Mouse (Mus musculus) limb, embryonic 11.5 days (tissue): ENCODE measurements around the gene Rffl. TPM values are rescaled to one million over a fixed set of nuclear protein-coding genes. Genes with fewer than 3 reads are reported as not detected.

Source experiments
- ATAC-seq: fragments of 200-750 bp; cut with Nextera tagmentation; 2 replicates; pipeline ENCODE4 v1.8.0; 2017; ENCODE audit warnings: low read depth; ENCODE audit not compliant: insufficient number of reproducible peaks, low FRiP score, low TSS enrichment
- DNase-seq: peaks from one replicate; pipeline ENCODE4 v3.0.0-alpha.2; 2015; ENCODE audit warnings: low spot score
- H3K27ac ChIP-seq: fragments of 300-500 bp; sonication (generic); replicated peaks from 2 replicates; pipeline ENCODE4 v1.5.1; 2014; ENCODE audit warnings: low read depth, mild to moderate bottlenecking, low read length
- H3K27me3 ChIP-seq: fragments of 300-500 bp; sonication (generic); 2 replicates; pipeline ENCODE4 v1.6.1; 2014; ENCODE audit warnings: mild to moderate bottlenecking, low read length, mixed read lengths; ENCODE audit not compliant: control insufficient read depth, insufficient read depth
- H3K36me3 ChIP-seq: fragments of 300-500 bp; sonication (generic); 2 replicates; pipeline ENCODE4 v1.6.1; 2014; ENCODE audit warnings: mild to moderate bottlenecking, low read length, moderate library complexity, mixed read lengths; ENCODE audit not compliant: control insufficient read depth, insufficient read depth
- H3K4me1 ChIP-seq: fragments of 300-500 bp; sonication (generic); 2 replicates; pipeline ENCODE4 v1.6.1; 2014; ENCODE audit warnings: low read length, mixed read lengths; ENCODE audit not compliant: control insufficient read depth, insufficient read depth
- H3K4me2 ChIP-seq: fragments of 300-500 bp; sonication (generic); 2 replicates; pipeline ENCODE4 v1.6.1; 2014; ENCODE audit warnings: low read depth, mild to moderate bottlenecking, moderate library complexity; ENCODE audit not compliant: severe bottlenecking
- H3K4me3 ChIP-seq: fragments of 300-500 bp; sonication (generic); 2 replicates; pipeline ENCODE4 v1.5.1; 2014; ENCODE audit warnings: low read depth, low read length
- H3K9ac ChIP-seq: fragments of 300-500 bp; sonication (generic); 2 replicates; pipeline ENCODE4 v1.6.1; 2014; ENCODE audit warnings: mild to moderate bottlenecking, low read length
- H3K9me3 ChIP-seq: fragments of 300-500 bp; sonication (generic); 2 replicates; pipeline ENCODE4 v1.6.1; 2016; ENCODE audit warnings: low read length; ENCODE audit not compliant: control insufficient read depth
- WGBS: fragments of 180-500 bp; shearing (Covaris S2); extraction: QIAGEN DNeasy Blood & Tissue Kit; methylation state at CpG from one replicate; pipeline ENCODE4 v1.1.7; 2014; 5-methylcytosine and 5-hydroxymethylcytosine counted together
- polyA plus RNA-seq: library from polyadenylated mRNA; unstranded; fragments of >200 nt; fragmentation: Nextera tagmentation; extraction: Ambion mirVana; gene quantifications from 2 replicates; pipeline ENCODE4 v1.2.1, GENCODE M21; 2014

Rffl gene
- polyA plus RNA-seq, 1 experiment from 2014 or later: 11.4 TPM

DNA sequence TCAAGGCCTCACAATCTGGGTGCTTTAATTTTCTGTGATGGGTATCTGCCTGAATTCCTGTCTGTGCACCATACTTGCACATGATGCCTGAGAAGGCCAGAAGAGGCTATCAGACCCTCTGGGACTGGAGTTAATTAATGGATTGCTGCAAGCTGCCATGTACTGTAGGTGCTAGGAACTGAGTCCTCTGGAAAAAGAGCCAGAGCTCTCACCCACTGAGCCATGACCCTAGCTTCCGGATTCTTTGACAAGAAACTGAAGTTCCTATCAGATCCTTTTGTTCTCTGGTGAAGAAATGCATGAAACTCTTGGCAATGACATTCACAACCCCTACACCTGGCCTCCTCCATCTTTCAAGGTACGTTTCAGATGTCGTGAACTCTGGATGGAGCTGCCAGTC, 24.1 kb downstream of the Rffl start:
- H3K36me3 ChIP-seq: no peaks in the 10 kb centered on the region
- peaks cover 20% of the 10 kb centered on the region for H3K4me1 ChIP-seq
- DNase-seq: no peak
- 89% methylated on average over 3 of the region's 3 CpGs for WGBS
- no peak for ATAC-seq
- H3K4me3 ChIP-seq: no peak overlapping the region
- H3K9ac ChIP-seq: no peak overlapping the region
- H3K9me3 ChIP-seq: no peaks in the 10 kb centered on the region
- H3K27me3 ChIP-seq: no peaks in the 10 kb centered on the region
- H3K4me2 ChIP-seq: no peak overlapping the region
- H3K27ac ChIP-seq: no peak overlapping the region

GRCm38 (mm10) chr11:82846079-82846436, 25.0 kb downstream of the Rffl start:
- no peak for DNase-seq
- Histone ChIP-seq H3K27me3 (no peaks in the 10 kb centered on the region), H3K27ac (0 out of 2 replicates have a peak overlapping the region, but pooled peaks have one; percentile 40), H3K4me3 (no peak overlapping the region), H3K9ac (no peak overlapping the region), H3K36me3 (no peaks in the 10 kb centered on the region), H3K4me1 (peaks cover 20% of the 10 kb centered on the region), H3K4me2 (peak overlapping the region; percentile 5; the same call in 1 of the 2 replicates), H3K9me3 (no peaks in the 10 kb centered on the region)
- no peak for ATAC-seq
- 14% methylated on average over 4 of the region's 4 CpGs for WGBS

- Histone ChIP-seq H3K27me3 (no peaks in the 10 kb centered on the region), H3K27ac (0 out of 2 replicates have a peak overlapping the region, but pooled peaks have one; percentile 40), H3K9me3 (no peaks in the 10 kb centered on the region), H3K4me3 (no peak overlapping the region), H3K4me2 (peak overlapping the region; percentile 10; the same call in 1 of the 2 replicates), H3K9ac (no peak overlapping the region), H3K36me3 (no peaks in the 10 kb centered on the region), H3K4me1 (peaks cover 19% of the 10 kb centered on the region)
- ATAC-seq (no peak), DNase-seq (peak; percentile 32)
- WGBS: 34% methylated on average over 16 of the region's 16 CpGs
These were observed 25.5 kb downstream of the Rffl start for GRCm38 (mm10) chr11:82845415-82846078.

DNA sequence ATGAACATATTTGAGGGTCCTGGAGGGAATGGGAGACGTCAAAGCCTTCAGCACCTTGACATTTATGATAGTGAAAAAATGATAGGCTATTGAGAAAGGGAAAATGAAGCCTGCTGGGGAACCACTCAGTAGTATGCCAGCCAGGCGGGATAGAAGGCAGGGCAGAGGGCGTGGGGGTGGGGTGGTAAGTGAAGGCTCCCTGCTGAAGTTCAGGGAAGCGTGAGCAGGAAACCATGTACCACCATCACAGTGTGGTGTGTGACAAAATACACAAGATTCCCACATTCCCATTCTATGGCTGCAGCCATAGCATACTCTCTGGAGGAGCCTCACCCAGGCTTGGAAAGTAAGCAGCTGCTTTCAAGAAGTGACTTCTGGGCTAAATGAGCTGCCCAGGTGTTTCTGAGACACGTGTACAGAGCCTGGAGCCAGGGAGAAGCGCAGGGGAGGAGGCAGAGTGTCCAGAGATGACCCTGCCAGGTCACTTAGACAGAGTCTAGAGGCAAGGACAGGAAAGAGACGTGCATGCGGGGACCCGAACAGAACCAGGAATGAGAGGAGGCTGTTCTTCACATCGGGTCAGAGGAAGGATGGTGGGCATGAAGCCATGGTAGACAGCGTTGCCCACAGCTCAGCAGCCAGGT, 26.1 kb downstream of the Rffl start:
- DNase-seq (no peak), ATAC-seq (no peak)
- no peaks in the 10 kb centered on the region for H3K27me3 ChIP-seq
- peaks cover 13% of the 10 kb centered on the region for H3K4me1 ChIP-seq
- no peak overlapping the region for H3K9ac ChIP-seq
- H3K27ac ChIP-seq: no peak overlapping the region
- 71% methylated on average over 11 of the region's 11 CpGs for WGBS
- no peaks in the 10 kb centered on the region for H3K9me3 ChIP-seq
- no peak overlapping the region for H3K4me3 ChIP-seq
- no peaks in the 10 kb centered on the region for H3K36me3 ChIP-seq
- H3K4me2 ChIP-seq: no peak overlapping the region

- Histone ChIP-seq H3K4me3 (no peak overlapping the region), H3K27ac (no peak overlapping the region), H3K27me3 (no peaks in the 10 kb centered on the region), H3K36me3 (no peaks in the 10 kb centered on the region), H3K4me1 (0 out of 2 replicates have a peak, but pooled peaks cover 2% of the 10 kb centered on the region), H3K9ac (no peak overlapping the region), H3K4me2 (no peak overlapping the region), H3K9me3 (no peaks in the 10 kb centered on the region)
- WGBS: 51% methylated on average over 5 of the region's 5 CpGs
- DNase-seq: no peak
- ATAC-seq: no peak
These were observed 32.5 kb downstream of the Rffl start for GRCm38 (mm10) chr11:82838511-82838910.

- ATAC-seq: no peak
- 0 out of 2 replicates have a peak, but pooled peaks cover 2% of the 10 kb centered on the region for H3K4me1 ChIP-seq
- H3K4me2 ChIP-seq: no peak overlapping the region
- H3K4me3 ChIP-seq: no peak overlapping the region
- H3K27me3 ChIP-seq: no peaks in the 10 kb centered on the region
- no peaks in the 10 kb centered on the region for H3K9me3 ChIP-seq
- DNase-seq: no peak
- no peaks in the 10 kb centered on the region for H3K36me3 ChIP-seq
- WGBS: 67% methylated on average over 7 of the region's 7 CpGs
- H3K9ac ChIP-seq: no peak overlapping the region
- 0 out of 2 replicates have a peak overlapping the region, but pooled peaks have one; percentile 18 for H3K27ac ChIP-seq
These were observed 33.2 kb downstream of the Rffl start for GRCm38 (mm10) chr11:82837848-82838247.

- Histone ChIP-seq H3K27ac (0 out of 2 replicates have a peak overlapping the region, but pooled peaks have one; percentile 12), H3K9me3 (no peaks in the 10 kb centered on the region), H3K4me1 (0 out of 2 replicates have a peak, but pooled peaks cover 2% of the 10 kb centered on the region), H3K27me3 (no peaks in the 10 kb centered on the region), H3K4me3 (no peak overlapping the region), H3K4me2 (no peak overlapping the region), H3K36me3 (no peaks in the 10 kb centered on the region), H3K9ac (no peak overlapping the region)
- WGBS: 37% methylated on average over 7 of the region's 7 CpGs
- no peak for ATAC-seq
- no peak for DNase-seq
These were observed 33.8 kb downstream of the Rffl start for GRCm38 (mm10) chr11:82837192-82837591.

GRCm38 (mm10) chr11:82835616-82836432, 35.2 kb downstream of the Rffl start:
- H3K9ac ChIP-seq: no peak overlapping the region
- DNase-seq: no peak
- peak overlapping the region; percentile 73 for H3K27ac ChIP-seq
- no peak overlapping the region for H3K4me3 ChIP-seq
- ATAC-seq: no peak
- no peak overlapping the region; the same call in 1 of the 2 replicates for H3K4me2 ChIP-seq
- WGBS: 55% methylated on average over 11 of the region's 11 CpGs
- H3K36me3 ChIP-seq: no peaks in the 10 kb centered on the region
- peaks cover 7% of the 10 kb centered on the region for H3K4me1 ChIP-seq
- H3K27me3 ChIP-seq: no peaks in the 10 kb centered on the region
- no peaks in the 10 kb centered on the region for H3K9me3 ChIP-seq
